In genomic region chr4:135272640-135273306, GRCm38 (mm10) we compare ENCODE assay signal across 8 mouse cellular contexts. TPM values are rescaled to one million over a fixed set of nuclear protein-coding genes. Genes with fewer than 3 reads are reported as not detected.
DNase-seq lines count a peak whose midpoint lies in the region; ATAC-seq and TF ChIP-seq lines count a peak whose summit lies in the region.

Gene Clic4, minus strand, starts transcription at chr4:135272814.

- peaks cover 4% of the 10 kb centered on the region for H3K4me1 ChIP-seq in ES-Bruce4 (ENCODE audit: control insufficient read depth, insufficient read depth, low read length)
- H3K4me1 ChIP-seq in forebrain, embryonic 13.5 days: peaks cover 43% of the 10 kb centered on the region
- peaks cover 43% of the 10 kb centered on the region for H3K4me1 ChIP-seq in liver, postnatal 0 days (ENCODE audit: insufficient read depth)
- H3K4me1 ChIP-seq in neural tube, embryonic 14.5 days (ENCODE audit: control insufficient read depth, insufficient read depth, low read length): peaks cover 21% of the 10 kb centered on the region

- intact Hi-C loops in heart, postnatal 10 days (cut with DNase I): loop anchor here (2.0 kb wide), 1 partner anchor 34 kb away; no protein-coding TSS in a partner anchor

- H3K9me3 ChIP-seq in ES-Bruce4 (replicated peaks; ENCODE audit: control insufficient read depth, insufficient read depth, low read length, poor library complexity, severe bottlenecking): no peaks in the 10 kb centered on the region
- no peaks in the 10 kb centered on the region for H3K9me3 ChIP-seq in forebrain, embryonic 13.5 days (replicated peaks)
- no peaks in the 10 kb centered on the region for H3K9me3 ChIP-seq in liver, postnatal 0 days (ENCODE audit: low read length)
- no peaks in the 10 kb centered on the region for H3K9me3 ChIP-seq in neural tube, embryonic 14.5 days (ENCODE audit: control insufficient read depth, low read length)

- ATAC-seq in cerebellum, adult (ENCODE audit: insufficient number of reproducible peaks, low FRiP score, low TSS enrichment): peak; percentile 88
- ATAC-seq in forebrain, embryonic 13.5 days: peak; percentile 99
- ATAC-seq in liver, postnatal 0 days: peak; percentile 94
- peak; percentile 99 for ATAC-seq in neural tube, embryonic 14.5 days (ENCODE audit: low read depth)

- DNase-seq in heart, postnatal 10 days: peak; percentile 99 to 100
- peak; percentile 85 for DNase-seq in large intestine, adult 2 months (ENCODE audit: low read depth, low spot score)
- peak; percentile 100 for DNase-seq in liver, postnatal 0 days
- peak; percentile 100 for DNase-seq in testis, postnatal 10 days (ENCODE audit: low spot score)

- H3K27ac ChIP-seq in ES-Bruce4 (ENCODE audit: insufficient read depth, low read length): 0 out of 2 replicates have a peak within 1 kb of the TSS, but pooled peaks have one; percentile 21
- peak within 1 kb of the TSS; percentile 96 for H3K27ac ChIP-seq in forebrain, embryonic 13.5 days
- H3K27ac ChIP-seq in liver, postnatal 0 days (ENCODE audit: low read depth): peak within 1 kb of the TSS; percentile 97
- peak within 1 kb of the TSS; percentile 92 for H3K27ac ChIP-seq in neural tube, embryonic 14.5 days (ENCODE audit: low read depth, low read length)

- peak; percentile 70 for TF ChIP-seq POLR2A in ES-Bruce4 (IDR thresholded peaks at IDR 0.05; ENCODE audit: insufficient read depth, low read length)

- H3K27me3 ChIP-seq in ES-Bruce4 (ENCODE audit: control insufficient read depth, insufficient read depth, low read length, poor library complexity, severe bottlenecking): no peaks in the 10 kb centered on the region
- peaks cover 15% of the 10 kb centered on the region for H3K27me3 ChIP-seq in forebrain, embryonic 13.5 days
- H3K27me3 ChIP-seq in liver, postnatal 0 days (ENCODE audit: insufficient read depth, low read length): no peaks in the 10 kb centered on the region
- H3K27me3 ChIP-seq in neural tube, embryonic 14.5 days (ENCODE audit: control insufficient read depth, insufficient read depth, low read length): peaks cover 4% of the 10 kb centered on the region; the same call in 1 of the 2 replicates

- peak within 1 kb of the TSS; percentile 83 for H3K9ac ChIP-seq in ES-Bruce4 (ENCODE audit: low read depth, poor library complexity, severe bottlenecking)
- H3K9ac ChIP-seq in forebrain, embryonic 13.5 days: peak within 1 kb of the TSS; percentile 95
- peak within 1 kb of the TSS; percentile 95 for H3K9ac ChIP-seq in liver, postnatal 0 days (replicated peaks)
- H3K9ac ChIP-seq in neural tube, embryonic 14.5 days (replicated peaks; ENCODE audit: low read depth, low read length): peak within 1 kb of the TSS; percentile 87

- TF ChIP-seq EP300 in ES-Bruce4 (IDR thresholded peaks at IDR 0.05; ENCODE audit: insufficient read depth, low read depth, low read length): no peak
- TF ChIP-seq EP300 in liver, postnatal 0 days (IDR thresholded peaks at IDR 0.05; ENCODE audit: low read depth): peak; percentile 45; the same call in 1 of the 2 replicates

- TF ChIP-seq CTCF in ES-Bruce4 (IDR thresholded peaks at IDR 0.05; ENCODE audit: low read depth, low read length): no peak
- peak; percentile 57 for TF ChIP-seq CTCF in liver, postnatal 0 days (IDR thresholded peaks at IDR 0.05; ENCODE audit: low read depth)

- peak within 1 kb of the TSS; percentile 65 for H3K4me3 ChIP-seq in ES-Bruce4 (ENCODE audit: low read depth, low read length)
- peak within 1 kb of the TSS; percentile 85 for H3K4me3 ChIP-seq in forebrain, embryonic 13.5 days
- H3K4me3 ChIP-seq in liver, postnatal 0 days (ENCODE audit: low read depth, low read length): peak within 1 kb of the TSS; percentile 88
- peak within 1 kb of the TSS; percentile 84 for H3K4me3 ChIP-seq in neural tube, embryonic 14.5 days (ENCODE audit: low read depth, low read length)

- WGBS in forebrain, embryonic 13.5 days: 0% methylated on average over 38 of the region's 64 CpGs
- WGBS in large intestine, adult 2 months: 1% methylated on average over 62 of the region's 64 CpGs
- WGBS in liver, postnatal 0 days (ENCODE audit: insufficient replicate concordance): under 1% methylated on average over 61 of the region's 64 CpGs
- WGBS in neural tube, embryonic 14.5 days: under 1% methylated on average over 64 of the region's 64 CpGs

- H3K4me2 ChIP-seq in forebrain, embryonic 13.5 days: peak within 1 kb of the TSS; percentile 77
- peak within 1 kb of the TSS; percentile 85 for H3K4me2 ChIP-seq in liver, postnatal 0 days (ENCODE audit: low read depth, low read length)
- H3K4me2 ChIP-seq in neural tube, embryonic 14.5 days (ENCODE audit: low read depth, low read length): peak within 1 kb of the TSS; percentile 76

- H3K36me3 ChIP-seq in ES-Bruce4 (ENCODE audit: control insufficient read depth, insufficient read depth, low read length, poor library complexity, severe bottlenecking): peaks cover 9% of the 10 kb centered on the region; the same call in 1 of the 2 replicates
- H3K36me3 ChIP-seq in forebrain, embryonic 13.5 days (ENCODE audit: poor library complexity, severe bottlenecking): no peaks in the 10 kb centered on the region
- peaks cover 6% of the 10 kb centered on the region; the same call in 1 of the 2 replicates for H3K36me3 ChIP-seq in liver, postnatal 0 days (replicated peaks; ENCODE audit: insufficient read depth, low read length)
- H3K36me3 ChIP-seq in neural tube, embryonic 14.5 days (ENCODE audit: control insufficient read depth, insufficient read depth, low read length): no peaks in the 10 kb centered on the region

RNA-seq across cellular contexts. Expression of gene Clic4, which starts in this region (rescaled TPM):
- 151 TPM in 2 replicates for polyA plus RNA-seq in ES-Bruce4 (2011; ENCODE audit: insufficient read depth, insufficient read length, low read depth, missing spikeins)
- 146 and 153 TPM in 2 replicates for polyA plus RNA-seq in forebrain, embryonic 13.5 days (2015; fragmentation: Nextera tagmentation; extraction: Ambion mirVana)
- 100 to 1,000 TPM; 309 to 310 TPM for total RNA-seq in heart, postnatal 10 days (2021)
- 25.3 and 33.8 TPM in 2 replicates for polyA plus RNA-seq in large intestine, adult 2 months (2012; rRNA removed)
- polyA plus RNA-seq in liver, postnatal 0 days (2015; fragmentation: Nextera tagmentation; extraction: Ambion mirVana): 52.2 and 64.6 TPM in 2 replicates
- polyA plus RNA-seq in neural tube, embryonic 14.5 days (2014; fragmentation: Nextera tagmentation; extraction: Ambion mirVana): 27.5 and 48.5 TPM in 2 replicates

Comparison
In these comparisons a context has a peak if more than half of its experiments do, and no peak if none do; other contexts are left out.
1. Peak in every context shown above with its lines: DNase-seq, ATAC-seq, H3K4me3 ChIP-seq and H3K27ac ChIP-seq.
2. H3K27ac ChIP-seq: peak in every context shown above with its lines; median percentile 97 in liver, postnatal 0 days; 96 in forebrain, embryonic 13.5 days; 92 in neural tube, embryonic 14.5 days; 21 in ES-Bruce4.